Mouse (Mus musculus) adipocyte (in vitro differentiated cells): ENCODE data around the gene Pygo1.

Experiments used
- DNase-seq: peaks from one replicate; pipeline ENCODE4 v3.0.0-alpha.2; 2016; ENCODE audit warnings: low spot score

Pygo1 gene

GRCm38 (mm10) chr9:72936301-72936700 is 10.9 kb downstream of the Pygo1 start:
- DNase-seq = peak; percentile 37

DNA sequence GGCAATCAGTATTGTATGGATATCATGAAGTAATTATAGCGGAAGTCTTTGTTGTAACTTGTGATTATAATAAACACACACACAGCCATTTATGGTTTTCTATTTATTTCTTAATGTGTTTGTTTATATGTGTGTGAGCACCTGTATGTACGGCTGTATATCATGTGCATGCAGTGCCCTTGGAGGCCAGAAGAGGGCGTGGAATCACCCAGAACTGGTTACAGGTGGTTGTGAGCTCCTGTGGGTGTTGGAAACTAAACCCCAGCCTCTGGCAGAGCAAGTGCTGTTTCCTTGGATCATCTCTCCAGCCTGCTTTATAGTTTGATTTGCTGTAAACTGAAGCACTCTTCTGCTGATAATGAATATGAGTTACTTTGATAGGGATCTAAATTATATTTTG is 18.0 kb downstream of the Pygo1 start:
- DNase-seq = no peak

GRCm38 (mm10) chr9:72944286-72944685 is 18.8 kb downstream of the Pygo1 start:
- DNase-seq = no peak

DNA sequence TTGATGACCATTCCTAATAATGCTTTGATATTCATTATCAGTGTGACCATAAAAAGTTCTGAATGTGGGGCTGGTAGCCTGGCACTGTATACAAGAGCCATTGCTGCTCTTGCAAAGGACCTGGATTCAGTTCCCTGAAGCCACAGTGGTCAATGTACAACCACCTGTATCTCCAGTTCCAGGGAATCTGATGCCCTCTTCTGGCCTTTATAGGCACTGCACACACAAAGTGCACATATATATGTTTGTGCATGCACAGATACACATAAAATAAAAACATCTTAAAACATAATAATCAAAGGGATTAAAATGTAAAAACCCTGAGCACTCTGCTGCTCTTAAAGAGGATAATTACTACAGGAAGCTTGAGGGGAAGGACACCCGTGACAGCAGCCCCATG is 21.6 kb downstream of the Pygo1 start:
- DNase-seq = no peak

DNA sequence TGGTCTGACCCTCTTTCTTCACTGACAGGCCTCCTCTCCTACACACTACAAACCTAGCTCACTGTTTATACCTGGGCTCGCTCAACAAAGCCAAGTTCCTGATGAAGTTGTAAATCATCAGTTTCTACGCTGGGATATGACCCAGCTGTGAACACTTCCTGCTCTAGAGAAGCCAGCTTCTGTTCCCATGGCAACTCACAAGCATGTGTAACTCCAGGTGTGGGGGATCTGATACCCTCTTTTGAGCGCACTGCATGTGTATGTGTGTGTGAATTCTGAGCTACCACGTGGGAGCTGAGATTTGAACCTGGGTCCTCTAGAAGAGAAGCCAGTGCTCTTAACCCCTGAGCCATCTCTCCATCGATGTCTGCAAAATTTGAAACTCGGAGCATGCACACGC is 24.1 kb downstream of the Pygo1 start:
- no peak for DNase-seq

DNA sequence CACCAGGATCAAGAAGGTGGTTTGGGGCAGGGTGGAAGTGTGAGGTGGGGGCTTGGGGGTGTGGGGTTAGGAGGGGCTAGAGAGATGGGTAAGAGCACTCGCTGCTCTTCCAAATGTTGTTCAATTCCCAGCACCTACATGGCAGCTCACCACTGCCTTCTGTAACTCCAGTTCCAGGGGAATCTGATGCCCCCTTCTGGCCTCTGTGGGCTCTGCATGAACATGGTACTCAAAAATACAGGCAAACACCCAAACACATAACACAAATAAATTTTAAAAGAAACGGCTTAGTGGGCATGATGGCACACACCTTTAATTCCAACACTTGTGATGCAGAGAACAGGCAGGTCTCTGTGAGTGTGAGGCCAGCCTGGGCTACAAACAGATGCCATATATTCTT is 29.3 kb downstream of the Pygo1 start:
- DNase-seq = peak; percentile 12

GRCm38 (mm10) chr9:72955546-72955945 is 30.1 kb downstream of the Pygo1 start:
- peak; percentile 23 for DNase-seq

- DNase-seq = no peak
Observed at GRCm38 (mm10) chr9:72958521-72959450, 33.3 kb downstream of the Pygo1 start, which contains the start of the genes Dyx1c1 and Gm44503. TSS of gene Dyx1c1 (plus strand) at chr9:72958785. TSS of gene Gm44503 (plus strand) at chr9:72958852.

DNA sequence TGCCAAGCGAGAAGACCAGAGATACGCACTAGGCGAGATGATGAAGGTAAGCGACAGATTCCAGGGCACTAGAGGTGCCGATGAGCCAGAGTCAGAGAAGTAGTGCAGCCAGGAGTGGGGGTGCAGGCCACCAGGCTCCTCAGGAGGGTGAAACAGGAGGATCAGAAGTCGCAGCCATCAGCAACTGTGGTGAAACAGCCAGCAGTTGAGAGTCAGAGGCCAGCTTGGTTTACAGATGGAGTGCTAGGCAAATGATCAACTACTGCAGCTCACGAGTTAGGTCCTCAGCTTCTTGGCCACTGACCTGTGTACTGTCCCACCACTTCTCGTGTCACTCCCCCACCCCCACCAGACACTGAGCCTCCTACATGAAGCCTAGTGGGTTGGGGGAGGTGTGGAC is 35.9 kb downstream of the Pygo1 start:
- no peak for DNase-seq

DNA sequence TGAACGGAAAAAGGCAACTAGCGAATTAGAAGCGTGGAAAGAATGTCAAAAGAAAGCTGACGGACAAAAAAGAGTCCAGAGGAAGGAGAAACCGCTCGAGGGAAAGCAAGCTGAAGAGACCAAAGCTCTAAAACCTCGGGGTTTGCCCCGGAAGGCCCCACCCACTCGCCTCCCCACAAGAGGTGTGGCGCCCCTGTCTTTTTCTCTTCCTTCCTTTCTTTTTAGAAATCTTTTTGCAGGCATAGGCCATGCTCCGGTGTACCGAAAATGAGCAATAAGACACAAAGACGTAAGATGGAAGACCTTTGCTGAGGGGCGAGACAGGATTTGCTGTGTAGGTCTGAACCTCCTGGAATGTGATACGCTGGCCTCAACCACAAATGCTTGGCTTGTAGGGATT is 36.5 kb downstream of the Pygo1 start:
- no peak for DNase-seq

DNA sequence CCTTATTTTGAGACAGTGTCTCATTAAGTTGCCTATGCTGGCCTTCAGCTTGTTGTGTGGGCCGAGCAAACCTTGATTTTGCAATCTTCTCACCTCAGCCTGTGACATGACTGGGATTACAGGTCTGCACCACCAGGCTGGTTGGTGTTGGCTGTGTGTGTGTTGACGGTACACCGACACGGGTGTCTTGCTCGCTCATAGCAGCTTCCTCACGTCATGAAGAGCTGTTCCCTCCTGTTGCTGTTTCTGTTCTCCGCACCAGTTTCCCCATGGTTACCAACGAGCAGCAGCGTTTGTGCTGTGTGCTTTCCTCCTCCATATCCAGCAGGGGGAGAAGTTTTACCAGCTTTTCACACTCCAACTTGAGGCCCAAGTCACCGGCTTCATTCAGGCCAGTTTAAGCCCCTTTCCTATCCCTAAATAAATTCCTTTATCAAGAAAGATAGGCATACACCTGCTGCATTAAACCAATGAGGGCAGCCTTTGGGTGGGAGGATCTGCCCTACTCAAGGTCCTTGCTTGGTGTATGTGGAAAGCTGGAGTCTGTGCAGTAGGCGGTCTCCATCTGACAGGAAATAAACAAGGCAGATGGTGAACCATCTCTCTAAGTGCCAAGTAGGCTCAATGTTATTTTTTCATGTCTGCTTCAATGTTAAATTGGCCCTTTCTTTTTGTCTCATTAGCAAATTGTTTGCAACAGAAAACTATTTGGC is 43.1 kb downstream of the Pygo1 start:
- peak; percentile 47 for DNase-seq

DNA sequence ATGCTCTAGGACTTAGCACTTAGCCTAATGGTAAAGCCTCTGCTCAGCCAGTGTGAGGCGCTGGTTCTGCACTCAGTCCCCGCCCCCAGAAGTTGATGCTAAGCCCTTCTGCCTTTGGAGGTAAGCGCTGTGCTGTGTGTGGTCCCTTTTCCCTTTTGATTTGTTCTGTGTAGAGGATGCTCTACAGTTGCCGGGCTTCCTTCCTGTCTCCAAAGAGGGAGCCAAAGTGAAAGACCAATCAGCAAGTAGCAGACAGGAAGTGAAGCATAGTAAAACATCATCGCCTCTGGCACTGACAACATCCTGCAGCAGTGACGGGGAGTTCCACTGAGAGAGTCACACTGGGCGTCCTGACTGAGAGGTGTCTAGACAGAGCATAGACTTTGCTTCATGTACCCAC is 44.4 kb downstream of the Pygo1 start:
- no peak for DNase-seq

GRCm38 (mm10) chr9:72972435-72972834 is 47.0 kb downstream of the Pygo1 start:
- DNase-seq = no peak

- DNase-seq = no peak
Observed at GRCm38 (mm10) chr9:72972984-72973383, 47.5 kb downstream of the Pygo1 start.

DNA sequence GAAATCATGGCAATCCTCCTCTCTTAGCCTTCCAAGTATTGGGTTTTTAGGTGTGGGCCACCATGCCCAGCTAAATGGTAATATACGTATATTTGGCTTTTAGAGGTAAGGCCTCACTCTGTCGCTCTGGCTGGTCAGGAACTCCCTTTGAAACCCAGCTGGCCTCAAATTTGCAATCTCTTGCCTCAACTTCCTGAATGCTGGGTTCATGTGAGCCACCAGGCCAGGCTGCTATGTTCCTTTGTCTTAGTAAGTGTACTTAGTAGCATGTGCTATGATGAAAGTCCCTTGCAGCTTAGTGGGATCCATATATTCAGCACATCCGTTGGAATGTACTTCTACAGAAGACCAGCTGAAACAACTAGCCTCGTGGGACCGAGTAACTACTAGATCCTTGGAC is 49.3 kb downstream of the Pygo1 start:
- DNase-seq = no peak

- no peak for DNase-seq
Observed at GRCm38 (mm10) chr9:72975242-72975641, 49.8 kb downstream of the Pygo1 start.

DNA sequence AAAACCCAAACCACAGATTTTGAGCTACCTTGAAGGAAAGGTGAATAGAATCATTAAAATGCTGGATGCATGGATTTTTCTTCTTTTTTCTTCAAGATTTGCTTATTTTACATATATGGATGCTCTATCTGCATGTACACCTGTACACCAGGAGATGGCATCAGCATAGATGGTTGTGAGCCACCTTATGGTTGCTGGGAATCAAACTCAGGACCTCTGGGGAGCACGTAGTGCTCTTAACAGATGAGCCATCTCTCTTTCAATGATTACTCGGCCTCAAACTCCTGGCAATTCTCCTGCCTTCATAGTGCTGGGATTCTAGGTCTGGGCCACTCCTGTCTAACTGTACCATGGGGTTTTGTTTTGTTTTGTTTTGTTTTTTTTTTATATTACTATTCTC is 57.6 kb downstream of the Pygo1 start:
- DNase-seq = no peak

GRCm38 (mm10) chr9:72985250-72986220 is 60.1 kb downstream of the Pygo1 start, which contains the start of the genes Ccpg1os and Ccpg1:
TSS of gene Ccpg1os (minus strand) at chr9:72985382.
TSS of gene Ccpg1 (plus strand) at chr9:72985429.
- peak; percentile 96 for DNase-seq

DNA sequence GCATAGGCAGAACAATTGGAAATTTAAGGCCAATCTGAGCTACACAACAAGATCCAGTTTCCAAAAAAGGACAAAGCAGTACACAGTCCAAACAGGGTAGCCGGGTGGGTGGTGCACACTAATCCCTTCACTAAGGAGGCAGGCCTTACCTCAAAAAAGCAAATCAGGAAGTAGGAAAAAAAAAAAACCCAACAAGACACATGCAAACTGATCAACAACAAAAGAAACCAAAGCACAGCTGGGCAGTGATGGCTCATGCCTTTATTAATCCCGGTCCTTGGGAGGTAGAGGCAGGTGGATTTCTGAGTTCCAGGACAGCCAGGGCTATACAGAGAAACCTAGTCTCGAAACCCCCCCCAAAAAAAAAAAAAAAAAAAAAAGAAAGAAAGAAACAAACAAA is 62.3 kb downstream of the Pygo1 start:
- DNase-seq = no peak

DNA sequence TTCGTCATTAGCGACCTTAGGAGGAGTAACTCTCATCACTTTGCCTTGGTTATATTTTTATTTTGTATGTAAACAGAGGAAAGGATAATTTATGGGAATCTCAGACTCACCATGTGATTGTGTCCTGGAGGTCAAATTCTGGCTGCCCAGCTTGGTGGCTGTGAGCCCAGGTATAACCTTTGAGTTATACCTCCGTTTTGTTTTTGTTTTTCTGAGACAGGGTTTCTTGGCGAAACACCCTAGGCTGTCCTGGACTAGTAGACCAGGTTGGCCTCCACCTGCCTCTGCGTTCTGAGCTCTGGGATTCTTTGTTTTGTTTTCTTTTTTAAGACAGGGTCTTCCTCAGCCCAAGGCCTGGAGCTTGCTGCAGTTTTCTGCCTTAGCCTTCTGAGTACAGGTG is 63.3 kb downstream of the Pygo1 start:
- DNase-seq = no peak

DNA sequence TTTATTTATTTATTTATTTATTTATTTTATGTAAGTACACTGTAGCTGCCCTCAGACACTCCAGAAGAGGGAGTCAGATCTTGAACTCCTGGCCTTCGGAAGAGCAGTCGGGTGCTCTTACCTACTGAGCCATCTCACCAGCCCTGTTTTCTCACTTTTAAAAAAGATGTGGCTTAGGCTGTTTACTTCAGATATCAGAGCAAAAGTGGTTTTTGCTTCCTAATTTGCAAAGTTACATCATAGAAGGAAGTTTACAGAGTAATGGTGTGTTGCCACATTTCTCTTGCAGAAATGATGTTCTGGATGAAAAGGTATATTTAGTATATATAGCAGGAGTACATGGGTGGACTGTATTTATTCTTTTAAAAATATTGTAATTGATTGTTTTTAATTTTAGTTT is 66.0 kb downstream of the Pygo1 start:
- DNase-seq = no peak

- no peak for DNase-seq
Observed at GRCm38 (mm10) chr9:72992576-72992975, 67.1 kb downstream of the Pygo1 start.
